Mouse (Mus musculus) E14TG2a.4 (cell line): Measurements from ENCODE around the gene Ctcfl.

Experiments
- CTCF ChIP-seq: conservative IDR thresholded peaks from 2 replicates; pipeline ENCODE4 v1.5.1; 2014; ENCODE audit warnings: low read length
- POU5F1 ChIP-seq: IDR thresholded peaks from 2 replicates; pipeline ENCODE4 v1.6.1; 2014; ENCODE audit warnings: low read length, borderline replicate concordance

GRCm38 (mm10) chr2:173063219-173063618 is 56.1 kb downstream of the Ctcfl start:
- no peak for TF ChIP-seq CTCF
- TF ChIP-seq POU5F1, result no peak
